Mouse (Mus musculus) adrenal gland, adult 8-10 months (tissue): ENCODE results near the gene Tcf21. TPM values are rescaled to one million over a fixed set of nuclear protein-coding genes. Genes with fewer than 3 reads are reported as not detected.

ENCODE experiments used
- DNase-seq: peaks from one replicate; pipeline ENCODE4 v3.0.0; 2022
- total RNA-seq, 4 experiments: library from RNA; stranded (reverse); gene quantifications; 2 replicates each; pipeline ENCODE4 v1.2.4; 2022

The Tcf21 gene
- total RNA-seq: 10 to 100 TPM; 14.8 to 29.7 (median 18.0) TPM

DNA sequence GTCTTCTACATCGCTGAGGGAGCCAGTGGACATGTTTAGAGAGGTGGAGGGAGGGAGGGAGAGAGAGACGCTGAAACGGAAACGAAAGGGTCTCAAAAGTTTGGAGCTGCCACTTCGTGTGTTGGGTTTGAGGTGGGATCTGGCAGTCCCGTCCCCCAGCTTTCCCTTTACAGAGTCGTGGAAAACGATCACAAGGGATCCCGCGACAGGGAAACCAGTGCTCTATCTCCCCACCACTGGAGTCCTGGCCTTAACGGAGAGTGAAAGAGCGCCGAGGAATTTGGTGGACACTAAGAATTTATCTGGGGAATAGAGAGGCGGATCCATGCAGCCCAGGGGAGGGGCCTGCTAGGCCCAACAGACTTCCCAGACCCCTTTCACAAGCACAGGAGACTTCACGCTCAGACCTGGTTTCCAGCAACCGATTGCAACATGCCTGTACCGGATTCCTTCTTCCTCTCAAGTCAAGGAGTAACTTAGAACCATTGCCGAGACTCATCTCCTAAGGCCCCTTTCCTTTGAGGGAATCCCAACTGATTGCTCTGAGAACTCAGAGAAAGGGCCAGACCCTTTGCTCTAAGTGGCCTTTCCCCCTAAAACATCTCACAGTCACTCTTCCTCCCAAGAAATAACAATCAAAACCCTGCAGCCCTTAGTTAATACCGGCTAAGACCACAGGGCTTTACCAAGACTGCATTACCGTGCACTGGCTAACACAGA lies at the start of gene Tcf21:
Tcf21 (minus strand) TSS at position 304 of the 720 bp plus-strand sequence.
- DNase-seq: no peak

GRCm38 (mm10) chr10:22868386-22868918 lies 48.5 kb upstream of the Tcf21 start:
- DNase-seq: no peak

DNA sequence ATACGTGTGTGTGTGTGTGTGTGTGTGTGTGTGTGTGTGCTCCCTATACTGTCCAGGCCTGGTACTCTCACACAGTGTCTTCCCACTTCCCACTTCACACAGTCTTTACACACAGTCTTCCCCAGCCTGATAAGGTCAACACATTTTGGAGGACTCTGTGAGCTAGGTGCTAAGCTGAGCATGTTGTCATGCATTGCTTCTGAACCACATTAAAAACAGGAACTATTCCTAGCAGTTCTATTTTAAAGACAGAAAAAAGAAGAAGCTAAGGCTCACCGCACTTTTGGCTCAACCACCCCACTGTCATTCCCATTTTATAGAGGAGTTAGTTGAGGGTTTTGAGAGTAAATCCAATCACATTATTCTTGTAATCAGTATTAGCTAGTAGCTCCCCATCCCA lies 47.2 kb upstream of the Tcf21 start:
- DNase-seq: no peak

- DNase-seq: no peak
Observed at GRCm38 (mm10) chr10:22858111-22858510, 38.1 kb upstream of the Tcf21 start.

GRCm38 (mm10) chr10:22854330-22854729 lies 34.4 kb upstream of the Tcf21 start:
- DNase-seq: no peak

DNA sequence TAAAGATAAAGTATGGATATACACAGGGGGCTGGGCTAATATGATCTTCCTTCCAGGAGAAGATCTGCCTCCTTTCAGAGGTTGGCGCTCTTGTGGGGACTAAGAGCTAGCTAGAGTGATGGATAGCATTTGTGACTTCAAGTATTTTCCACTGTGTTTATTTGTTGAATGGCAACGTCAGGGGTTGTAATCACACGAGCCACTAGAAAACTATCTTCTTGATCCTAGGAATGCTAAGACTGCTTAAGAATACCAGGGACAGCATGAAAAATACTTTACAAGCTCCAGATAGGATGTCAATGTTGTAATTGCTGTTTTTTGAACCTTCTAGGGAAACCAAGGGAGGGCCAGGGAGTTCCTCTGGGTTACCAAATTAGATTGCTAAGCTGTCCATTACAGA lies 25.4 kb upstream of the Tcf21 start:
- no peak for DNase-seq

DNA sequence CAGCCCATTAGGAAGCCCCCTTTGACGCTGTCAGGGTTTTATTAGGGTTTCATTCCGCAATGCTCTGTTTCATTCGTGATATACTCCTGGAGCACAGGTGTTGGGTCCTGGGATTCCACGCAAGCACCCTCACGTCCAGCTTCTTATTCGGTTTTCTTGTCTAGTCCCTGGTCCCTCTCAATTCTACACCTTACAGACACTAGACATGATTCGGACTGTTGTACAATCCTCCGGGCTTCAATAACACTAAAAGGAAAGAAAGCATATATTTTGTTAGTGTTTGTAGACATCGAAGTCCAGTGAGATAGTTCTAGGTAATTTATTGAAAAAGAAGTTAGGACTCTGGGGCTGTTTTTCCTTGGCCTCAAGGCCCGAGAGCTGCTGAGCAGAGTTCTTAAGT lies 24.8 kb upstream of the Tcf21 start:
- DNase-seq: no peak

DNA sequence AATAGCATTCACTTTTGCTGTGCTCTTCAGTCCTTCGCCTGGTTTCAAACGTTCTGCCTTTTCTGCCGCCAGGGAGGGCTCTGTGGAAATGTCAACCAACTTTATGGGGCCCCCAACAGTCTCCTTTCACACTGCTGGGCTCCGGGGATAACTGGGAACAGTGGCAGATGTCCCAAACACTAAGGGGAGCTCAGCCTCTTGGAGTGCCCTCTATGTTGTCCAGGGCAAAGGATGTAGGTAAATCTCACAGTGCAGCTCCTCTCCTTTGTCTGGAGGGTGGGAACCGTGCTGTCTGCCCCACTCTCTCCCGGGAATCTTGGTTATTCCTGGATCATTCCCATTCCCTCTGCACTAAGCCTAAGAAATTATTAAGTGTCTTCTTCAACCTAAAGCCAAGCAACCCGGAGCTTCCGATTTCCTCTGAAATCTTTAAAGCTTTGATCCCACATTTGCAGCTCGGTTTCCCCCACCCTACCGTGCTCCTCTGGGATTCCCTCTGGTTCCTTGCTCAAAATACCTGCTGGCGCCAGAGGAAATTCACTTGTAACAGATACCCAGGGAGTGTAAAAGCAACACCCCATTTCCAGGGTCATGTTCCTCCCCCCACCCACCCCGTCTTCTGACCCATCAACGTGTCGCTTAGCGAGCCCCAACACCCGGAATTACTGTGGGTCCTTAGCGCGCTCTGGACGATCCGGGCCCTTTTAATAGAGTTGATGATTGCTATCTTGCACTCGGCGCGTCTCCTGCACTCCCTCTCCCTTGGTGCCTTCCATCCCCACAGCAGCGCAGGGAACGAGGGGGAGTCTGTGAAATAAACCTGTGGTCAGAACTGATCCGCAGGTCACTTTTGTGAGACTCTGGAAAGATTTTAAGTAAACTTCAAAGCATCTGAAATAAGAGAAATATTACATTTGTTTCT lies 23.7 kb upstream of the Tcf21 start:
- DNase-seq: no peak

GRCm38 (mm10) chr10:22842781-22843439 lies 22.9 kb upstream of the Tcf21 start:
- no peak for DNase-seq

GRCm38 (mm10) chr10:22842113-22842512 lies 22.1 kb upstream of the Tcf21 start:
- DNase-seq: no peak

GRCm38 (mm10) chr10:22826244-22826643 lies 6.3 kb upstream of the Tcf21 start:
- no peak for DNase-seq

- DNase-seq: no peak
Observed at GRCm38 (mm10) chr10:22822896-22823295, 2.9 kb upstream of the Tcf21 start.

DNA sequence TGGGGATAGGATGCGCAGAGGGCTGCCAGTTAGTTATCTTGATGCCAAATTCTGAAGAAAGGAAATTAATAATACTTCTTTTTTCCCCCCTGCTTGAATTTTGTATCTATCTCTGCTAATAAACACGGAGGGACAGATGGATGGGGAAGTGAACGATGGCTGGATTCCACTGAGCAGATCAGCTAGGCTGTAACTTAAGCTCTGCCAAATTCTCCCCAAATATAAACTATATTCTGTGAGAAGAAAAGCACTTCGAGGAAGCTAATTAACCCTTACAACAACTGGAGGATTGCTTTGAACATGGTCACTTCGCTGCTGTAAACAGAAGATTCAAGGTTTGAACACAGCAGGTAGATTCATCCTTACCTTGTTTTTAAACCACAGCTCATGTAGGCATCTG lies 2.5 kb upstream of the Tcf21 start:
- DNase-seq: no peak

GRCm38 (mm10) chr10:22821709-22822108 lies 1.7 kb upstream of the Tcf21 start:
- DNase-seq: no peak

DNA sequence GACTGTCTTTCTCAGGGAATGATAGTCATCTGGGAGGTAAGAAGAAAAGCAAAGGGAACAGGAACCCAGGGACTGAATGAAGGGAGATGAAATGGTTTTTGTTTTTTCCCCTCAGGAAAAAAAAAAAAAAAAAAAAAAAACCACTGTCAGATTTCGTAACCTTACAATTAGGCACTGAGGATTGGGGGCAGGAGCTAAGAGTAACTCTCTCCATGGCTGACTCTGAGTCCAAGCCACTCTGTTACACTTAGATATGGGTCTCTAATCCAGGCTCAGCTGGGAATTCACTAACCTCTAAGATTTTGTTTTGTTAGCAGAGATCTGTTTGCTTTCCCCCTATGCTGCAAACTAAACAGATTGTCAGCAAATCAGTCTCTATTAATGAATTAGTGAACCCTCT lies 1.3 kb upstream of the Tcf21 start:
- no peak for DNase-seq

GRCm38 (mm10) chr10:22820841-22821240 lies 867 bp upstream of the Tcf21 start:
- no peak for DNase-seq

DNA sequence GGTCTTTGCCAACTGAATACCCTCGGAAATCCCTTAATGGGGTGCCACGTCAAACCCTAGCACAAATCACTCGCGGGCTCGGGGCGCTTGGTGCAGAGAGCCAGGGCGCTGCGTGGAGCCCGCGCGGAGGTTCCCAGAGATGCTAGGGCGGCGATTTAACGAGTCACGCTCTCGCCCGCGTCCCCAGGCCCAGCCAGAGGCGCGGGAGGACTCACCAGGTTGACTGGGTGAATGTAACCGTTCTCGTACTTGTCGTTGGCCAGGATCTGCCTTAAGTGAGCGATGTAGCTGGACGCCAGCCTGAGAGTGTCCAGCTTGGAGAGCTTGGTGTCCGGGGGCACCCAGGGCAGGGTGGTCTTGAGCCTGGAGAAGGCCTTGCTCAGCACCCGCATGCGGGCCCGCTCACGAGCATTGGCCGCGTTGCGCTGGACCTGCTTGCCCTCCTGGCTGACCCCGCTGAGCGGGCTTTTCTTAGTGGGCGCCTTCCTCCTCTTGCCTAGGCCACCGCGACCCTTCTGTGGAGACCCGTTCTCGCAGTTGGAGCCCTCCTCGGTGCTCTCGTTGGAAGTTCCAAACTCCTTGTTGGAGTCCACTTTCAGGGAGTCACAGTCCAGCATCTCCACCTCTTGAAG lies 619 bp downstream of the Tcf21 start:
- no peak for DNase-seq

- no peak for DNase-seq
Observed at GRCm38 (mm10) chr10:22818600-22819238, 1.3 kb downstream of the Tcf21 start.

DNA sequence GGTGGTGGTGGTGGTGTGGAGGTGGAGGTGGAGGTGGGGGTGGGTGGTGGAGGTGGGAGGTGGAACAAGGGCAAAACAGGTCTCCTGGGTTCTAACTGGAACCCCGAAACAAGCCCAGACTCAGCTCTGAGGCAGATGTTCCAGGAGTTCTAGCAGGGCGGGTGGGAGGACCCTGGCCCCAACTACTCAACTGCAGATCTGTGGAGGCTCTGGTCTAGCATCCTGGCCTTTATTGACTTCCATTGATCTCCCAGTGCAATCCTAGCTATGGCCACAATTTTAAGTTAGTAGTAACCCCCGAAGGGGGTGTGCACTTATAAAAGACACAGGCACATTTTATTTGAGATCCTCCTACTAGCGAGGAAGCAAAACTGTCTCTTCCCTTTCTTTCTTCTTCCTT lies 2.0 kb downstream of the Tcf21 start:
- DNase-seq: no peak

DNA sequence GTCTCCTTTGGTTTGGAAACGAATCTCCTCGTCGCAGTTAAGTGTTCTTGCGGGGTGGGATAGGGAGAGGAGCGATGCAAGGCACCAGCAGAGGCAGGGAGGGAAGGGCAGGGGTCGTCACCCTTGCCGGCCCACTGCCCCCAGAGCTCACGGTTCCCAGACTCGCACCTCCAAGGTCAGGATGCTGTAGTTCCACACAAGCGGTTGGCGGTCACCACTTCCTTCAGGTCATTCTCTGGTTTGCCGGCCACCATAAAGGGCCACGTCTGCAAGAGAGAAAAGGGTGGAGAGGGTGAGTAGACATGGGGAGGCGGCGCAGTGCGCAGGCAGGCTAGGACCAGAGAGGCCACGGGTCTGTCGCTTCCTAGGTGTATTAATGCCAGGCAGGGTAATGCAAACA lies 2.4 kb downstream of the Tcf21 start:
- no peak for DNase-seq

GRCm38 (mm10) chr10:22816237-22816762 lies 3.7 kb downstream of the Tcf21 start:
- DNase-seq: no peak
